Mouse (Mus musculus): ENCODE measurements around the gene Pram1.
"Not testable (repeated sequence)": the region's sequence is repeated elsewhere in the genome, so short reads cannot be mapped to it uniquely, and the experiment has no call there.

Gene Pram1

GRCm38 (mm10) chr17:33637516-33638276 is at the start of gene Pram1:
Gene Pram1 (plus strand): TSS chr17:33638056.
- DNase-seq (ENCODE audit: low read depth, low spot score) = no peak

- DNase-seq (ENCODE audit: low read depth, low spot score) = no peak
These were observed 40.6 kb upstream of the Pram1 start for GRCm38 (mm10) chr17:33597271-33597670.

GRCm38 (mm10) chr17:33598506-33598905 is 39.4 kb upstream of the Pram1 start:
- DNase-seq (ENCODE audit: low read depth, low spot score) = no peak

GRCm38 (mm10) chr17:33599836-33600475 is 37.9 kb upstream of the Pram1 start:
- DNase-seq (ENCODE audit: low read depth, low spot score) = no peak

GRCm38 (mm10) chr17:33600831-33601230 is 37.0 kb upstream of the Pram1 start:
- DNase-seq (ENCODE audit: low read depth, low spot score) = no peak

GRCm38 (mm10) chr17:33601947-33602346 is 35.9 kb upstream of the Pram1 start:
- no peak for DNase-seq (ENCODE audit: low read depth, low spot score)

GRCm38 (mm10) chr17:33607273-33607672 is 30.6 kb upstream of the Pram1 start:
- no peak for DNase-seq (ENCODE audit: low read depth, low spot score)

- no peak for DNase-seq (ENCODE audit: low read depth, low spot score)
These were observed 27.3 kb upstream of the Pram1 start for GRCm38 (mm10) chr17:33610548-33610947.

GRCm38 (mm10) chr17:33613726-33614125 is 24.1 kb upstream of the Pram1 start:
- DNase-seq (ENCODE audit: low read depth, low spot score) = not testable (repeated sequence)

- DNase-seq (ENCODE audit: low read depth, low spot score) = no peak
These were observed 10.6 kb upstream of the Pram1 start for GRCm38 (mm10) chr17:33627281-33627680.

- peak; percentile 94 for DNase-seq (ENCODE audit: low read depth, low spot score)
These were observed 9.0 kb upstream of the Pram1 start, which contains the start of gene Zfp414 for GRCm38 (mm10) chr17:33628621-33629486. Gene Zfp414 (plus strand): TSS chr17:33629090.

- DNase-seq (ENCODE audit: low read depth, low spot score) = no peak
These were observed 8.2 kb upstream of the Pram1 start for GRCm38 (mm10) chr17:33629487-33630125.

- DNase-seq (ENCODE audit: low read depth, low spot score) = no peak
These were observed 7.5 kb upstream of the Pram1 start for GRCm38 (mm10) chr17:33630171-33630895.

- no peak for DNase-seq (ENCODE audit: low read depth, low spot score)
These were observed 6.6 kb upstream of the Pram1 start for GRCm38 (mm10) chr17:33631236-33631635.

GRCm38 (mm10) chr17:33631796-33632195 is 6.1 kb upstream of the Pram1 start:
- DNase-seq (ENCODE audit: low read depth, low spot score) = no peak

GRCm38 (mm10) chr17:33637038-33637437 is 818 bp upstream of the Pram1 start:
- DNase-seq (ENCODE audit: low read depth, low spot score) = no peak

- DNase-seq (ENCODE audit: low read depth, low spot score) = no peak
These were observed 1.9 kb downstream of the Pram1 start for GRCm38 (mm10) chr17:33639743-33640142.

GRCm38 (mm10) chr17:33644068-33644467 is 6.2 kb downstream of the Pram1 start:
- no peak for DNase-seq (ENCODE audit: low read depth, low spot score)

- DNase-seq (ENCODE audit: low read depth, low spot score) = no peak
These were observed 7.2 kb downstream of the Pram1 start for GRCm38 (mm10) chr17:33645073-33645472.

- DNase-seq (ENCODE audit: low read depth, low spot score) = no peak
These were observed 12.1 kb downstream of the Pram1 start for GRCm38 (mm10) chr17:33649781-33650475.
